ENCODE assay signal across 16 mouse cellular contexts in the genomic region with DNA sequence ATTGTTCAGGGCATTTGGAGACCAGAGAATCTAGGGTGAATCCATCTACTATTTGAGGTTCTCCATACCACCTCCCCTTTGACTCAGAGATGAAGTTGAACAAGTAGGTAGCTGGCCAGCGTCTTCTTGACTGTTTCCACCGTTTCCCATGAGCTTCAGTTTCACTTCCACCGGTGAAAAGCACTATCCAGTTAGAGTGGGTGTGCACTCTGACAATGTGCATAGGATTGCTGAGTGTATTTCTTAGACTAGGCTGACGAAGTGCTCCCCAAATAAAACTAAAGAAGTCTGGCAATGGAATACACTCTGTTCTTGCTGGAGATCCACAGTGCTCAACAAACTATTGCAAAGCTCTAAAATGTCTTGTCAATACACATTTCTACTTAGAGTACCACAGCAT.
"Had no signal": no experiment of that assay in that cellular context is flagged by ENCODE, and none has a peak within 500 bp of the region (broad histone marks: within the 10 kb centered on the region; RNA-seq: fewer than 3 reads in every experiment).

No protein-coding gene starts in this region.

- DNase-seq: lung, adult 18-20 months; lung, embryonic 14.5 days; lung, postnatal 10 days; lung, postnatal 4 days; retina, postnatal 1 day; right cerebral cortex, adult 18-20 months; right cerebral cortex, postnatal 25 days; right cerebral cortex, postnatal 4 days; spleen, adult 18-20 months; thymus, adult 18-20 months; thymus, postnatal 14 days; thymus, postnatal 36 days had no signal

- H3K4me3 ChIP-seq: midbrain, embryonic 13.5 days; midbrain, embryonic 15.5 days; neural tube, embryonic 12.5 days had no signal

- H3K27ac ChIP-seq: liver, embryonic 14.5 days; midbrain, embryonic 13.5 days; midbrain, embryonic 15.5 days; neural tube, embryonic 12.5 days had no signal

- ATAC-seq: midbrain, embryonic 13.5 days; midbrain, embryonic 15.5 days had no signal
